Mouse (Mus musculus): Measurements from ENCODE around the gene Pgap3.

DNA sequence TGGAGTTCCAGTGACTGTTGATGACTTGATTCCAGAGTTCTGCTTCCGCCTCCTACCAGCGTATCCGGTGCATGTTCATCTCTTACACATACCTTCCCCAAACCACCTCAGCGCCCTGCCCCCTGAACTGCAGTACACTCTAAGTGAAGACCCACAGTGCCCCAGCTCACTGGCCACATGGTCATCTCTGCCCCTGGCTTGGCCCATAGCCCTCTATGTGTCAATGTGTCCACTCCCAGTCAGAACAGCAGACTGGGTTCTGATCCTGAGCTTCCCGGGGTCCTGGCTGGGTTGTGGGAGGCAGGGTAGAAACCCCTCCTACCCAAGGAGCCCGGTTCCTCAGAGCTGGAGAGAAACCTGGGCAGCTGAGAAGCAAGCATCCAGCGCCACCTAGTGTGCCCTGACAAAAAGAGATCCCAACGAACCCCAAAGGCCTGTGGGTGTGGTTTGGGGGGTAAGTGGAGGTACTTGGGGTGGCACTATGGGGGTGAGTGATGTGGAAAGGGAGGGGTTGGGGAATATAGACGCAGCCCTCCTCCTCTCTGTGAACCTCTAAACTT, 11.0 kb downstream of the Pgap3 start:
- TF ChIP-seq CTCF (IDR thresholded peaks at IDR 0.05) (peak; percentile 78), EP300 (IDR thresholded peaks at IDR 0.05) (no peak)
